Mouse (Mus musculus) right cerebral cortex, postnatal 4 days (tissue): ENCODE measurements around the gene Tsfm.

Experiments
- DNase-seq: peaks from one replicate; pipeline ENCODE4 v3.0.0-alpha.2; 2022

The Tsfm gene

GRCm38 (mm10) chr10:127041274-127041766 is 10.7 kb upstream of the Tsfm start, which contains the start of the genes Mettl1 and Eef1akmt3:
Gene Mettl1, plus strand, starts transcription at chr10:127041414.
Gene Eef1akmt3, minus strand, starts transcription at chr10:127041513.
- DNase-seq = peak; percentile 40

- DNase-seq = no peak
Observed at GRCm38 (mm10) chr10:127040569-127041214, 10.1 kb upstream of the Tsfm start.

- no peak for DNase-seq
Observed at GRCm38 (mm10) chr10:127037641-127038040, 7.0 kb upstream of the Tsfm start.

- no peak for DNase-seq
Observed at GRCm38 (mm10) chr10:127036273-127036672, 5.6 kb upstream of the Tsfm start.

- no peak for DNase-seq
Observed at GRCm38 (mm10) chr10:127033301-127033741, 2.7 kb upstream of the Tsfm start.

GRCm38 (mm10) chr10:127018422-127018821 is 12.2 kb downstream of the Tsfm start:
- no peak for DNase-seq

- DNase-seq = no peak
Observed at GRCm38 (mm10) chr10:127017071-127017470, 13.6 kb downstream of the Tsfm start.

- DNase-seq = no peak
Observed at GRCm38 (mm10) chr10:127016488-127016887, 14.2 kb downstream of the Tsfm start.

- DNase-seq = no peak
Observed at GRCm38 (mm10) chr10:127003806-127004205, 26.8 kb downstream of the Tsfm start.

- DNase-seq = no peak
Observed at GRCm38 (mm10) chr10:127003334-127003733, 27.3 kb downstream of the Tsfm start.

- no peak for DNase-seq
Observed at GRCm38 (mm10) chr10:127002765-127003164, 27.9 kb downstream of the Tsfm start.

- DNase-seq = no peak
Observed at GRCm38 (mm10) chr10:127002056-127002455, 28.6 kb downstream of the Tsfm start.

- no peak for DNase-seq
Observed at GRCm38 (mm10) chr10:127001297-127001696, 29.3 kb downstream of the Tsfm start.

- no peak for DNase-seq
Observed at GRCm38 (mm10) chr10:127000529-127000928, 30.1 kb downstream of the Tsfm start, which contains the start of gene Avil. Gene Avil, plus strand, starts transcription at chr10:127000709.

- DNase-seq = no peak
Observed at GRCm38 (mm10) chr10:126997340-126998113, 33.1 kb downstream of the Tsfm start.

- no peak for DNase-seq
Observed at GRCm38 (mm10) chr10:126993621-126994020, 37.0 kb downstream of the Tsfm start.

- no peak for DNase-seq
Observed at GRCm38 (mm10) chr10:126991676-126992075, 39.0 kb downstream of the Tsfm start.

- DNase-seq = peak; percentile 94
Observed at GRCm38 (mm10) chr10:126990313-126991056, 40.2 kb downstream of the Tsfm start.

GRCm38 (mm10) chr10:126988513-126989165 is 42.0 kb downstream of the Tsfm start:
- no peak for DNase-seq

- no peak for DNase-seq
Observed at GRCm38 (mm10) chr10:126987183-126988118, 43.2 kb downstream of the Tsfm start.

GRCm38 (mm10) chr10:126986541-126986961 is 44.1 kb downstream of the Tsfm start:
- peak; percentile 68 for DNase-seq
